Mouse (Mus musculus): ENCODE results near the gene Egfem1.

- TF ChIP-seq CTCF (IDR thresholded peaks at IDR 0.05; ENCODE audit: low read depth, low read length): no peak
- no peak for TF ChIP-seq POLR2A (IDR thresholded peaks at IDR 0.05; ENCODE audit: borderline replicate concordance, low read depth, low read length)
Measured at GRCm38 (mm10) chr3:29036620-29037019, 45.2 kb upstream of the Egfem1 start.

Data from bone marrow macrophage, adult 2 months (primary cell).